Mouse (Mus musculus): Measurements from ENCODE around the gene Spats1. TPM values are rescaled to one million over a fixed set of nuclear protein-coding genes. Genes with fewer than 3 reads are reported as not detected.
A peak's percentile ranks its signal among the peaks of the same experiment; 100 is the strongest.

Gene Spats1
- total and polyA plus RNA-seq, 3 experiments, result 2.5 to 2.7 (median 2.5) TPM

GRCm38 (mm10) chr17:45478234-45478825, 3.1 kb upstream of the Spats1 start (continued):
- TF ChIP-seq JUND (conservative IDR thresholded peaks at IDR 0.05; ENCODE audit: low read depth, low read length) (0 out of 2 replicates have a peak, but pooled peaks have one; percentile 29), RAD21 (IDR thresholded peaks at IDR 0.05; ENCODE audit: low read depth, low read length) (peak; percentile 97), CHD1 (IDR thresholded peaks at IDR 0.05; ENCODE audit: low read depth, low read length) (no peak), MXI1 (IDR thresholded peaks at IDR 0.05; ENCODE audit: low read depth, low read length) (no peak), POLR2A (IDR thresholded peaks at IDR 0.05; ENCODE audit: low read depth, low read length) (no peak), ELF1 (IDR thresholded peaks at IDR 0.05; ENCODE audit: low read depth, low read length) (no peak), KAT2A (IDR thresholded peaks at IDR 0.05; ENCODE audit: insufficient replicate concordance, low read length) (no peak), MAFK (IDR thresholded peaks at IDR 0.05; ENCODE audit: insufficient replicate concordance, low read length) (no peak), BHLHE40 (IDR thresholded peaks at IDR 0.05; ENCODE audit: low read depth, low read length) (no peak), PAX5 (IDR thresholded peaks at IDR 0.05; ENCODE audit: low read length) (no peak), USF2 (conservative IDR thresholded peaks at IDR 0.05; ENCODE audit: low read depth, low read length) (no peak), NELFE (IDR thresholded peaks at IDR 0.05; ENCODE audit: low read depth, low read length) (no peak)

- in situ Hi-C loops (cut with MboI; ENCODE audit: low pct_ligation_motif_present, low pct_unique_long_range_greater_than_20kb, low sequenced_read_pairs) (no loop called here), dilution Hi-C loops (cut with MboI; ENCODE audit: extremely low pct_ligation_motif_present, extremely low pct_unique_long_range_greater_than_20kb, low sequenced_read_pairs) (no loop called here)
- H3K4me3 ChIP-seq (replicated peaks in 1 of 3; ENCODE audit: low read depth in 2 of 3, low read length in 2 of 3, poor library complexity in 1 of 3), result peak overlapping the region; percentile 61 to 70 (median 70)
- H3K4me2 ChIP-seq (ENCODE audit: insufficient read depth, low read depth, poor library complexity, severe bottlenecking), result peak overlapping the region; percentile 31; the same call in 1 of the 2 replicates
- no peaks in the 10 kb centered on the region for H3K79me2 ChIP-seq (replicated peaks; ENCODE audit: control insufficient read depth, extremely low read depth, insufficient read depth, poor library complexity, severe bottlenecking)
- H3K4me1 ChIP-seq (ENCODE audit: control insufficient read depth in 1 of 2, insufficient read depth in 2 of 2), result peaks cover 3 to 42% of the 10 kb centered on the region in 2 experiments; a peak in 2 of 4 replicates
- no peaks in the 10 kb centered on the region for H3K36me3 ChIP-seq (replicated peaks in 1 of 2; ENCODE audit: control insufficient read depth in 1 of 2, insufficient read depth in 1 of 2, low read length in 1 of 2)
- no peak overlapping the region for H3K27ac ChIP-seq (ENCODE audit: insufficient read depth, low read depth)
- H3K9me3 ChIP-seq (replicated peaks; ENCODE audit: low read length), result no peaks in the 10 kb centered on the region
- TF ChIP-seq ZNF384 (IDR thresholded peaks at IDR 0.05; ENCODE audit: low read depth, low read length) (peak; percentile 69), POLR2AphosphoS2 (IDR thresholded peaks at IDR 0.05; ENCODE audit: low read depth, low read length) (no peak)
- DNase-seq (ENCODE audit: extremely low read depth), result no peak
- peak overlapping the region; percentile 55; the same call in 1 of the 2 replicates for H3K9ac ChIP-seq (ENCODE audit: insufficient read depth, low read depth)
- H3K27me3 ChIP-seq (replicated peaks), result peaks cover 6% of the 10 kb centered on the region
Observed at GRCm38 (mm10) chr17:45474146-45474545, 1.1 kb downstream of the Spats1 start.

DNA sequence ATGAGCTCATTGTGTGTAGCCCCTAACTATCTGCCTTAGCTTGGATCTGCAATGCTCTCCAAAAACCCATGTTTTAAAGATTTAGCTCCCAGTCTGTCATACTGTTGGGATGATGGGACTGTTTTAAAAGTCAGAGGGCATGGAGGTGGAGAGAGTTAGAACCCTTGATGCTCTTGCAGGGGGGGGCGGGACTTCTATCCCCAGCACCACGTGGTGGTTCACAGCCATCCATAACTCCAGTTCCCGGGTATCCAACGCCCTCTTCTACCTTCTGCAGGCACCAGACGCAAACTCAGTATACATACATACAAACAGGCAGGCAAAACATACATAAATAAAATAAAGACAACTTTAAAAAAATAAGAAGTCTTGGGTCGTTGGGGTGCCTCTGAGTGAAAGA, 1.5 kb downstream of the Spats1 start:
- Histone ChIP-seq H3K79me2 (replicated peaks; ENCODE audit: control insufficient read depth, extremely low read depth, insufficient read depth, poor library complexity, severe bottlenecking) (no peaks in the 10 kb centered on the region), H3K4me2 (ENCODE audit: insufficient read depth, low read depth, poor library complexity, severe bottlenecking) (no peak overlapping the region), H3K27me3 (replicated peaks) (peaks cover 6% of the 10 kb centered on the region), H3K9me3 (replicated peaks; ENCODE audit: low read length) (no peaks in the 10 kb centered on the region), H3K36me3 (replicated peaks in 1 of 2; ENCODE audit: control insufficient read depth in 1 of 2, insufficient read depth in 1 of 2, low read length in 1 of 2) (no peaks in the 10 kb centered on the region), H3K27ac (ENCODE audit: insufficient read depth, low read depth) (no peak overlapping the region), H3K4me3 (replicated peaks in 1 of 3; ENCODE audit: low read depth in 2 of 3, low read length in 2 of 3, poor library complexity in 1 of 3) (no peak overlapping the region), H3K4me1 (ENCODE audit: control insufficient read depth in 1 of 2, insufficient read depth in 2 of 2) (peaks cover 3 to 40% of the 10 kb centered on the region in 2 experiments; a peak in 2 of 4 replicates), H3K9ac (ENCODE audit: insufficient read depth, low read depth) (no peak overlapping the region)
- dilution Hi-C loops (cut with MboI; ENCODE audit: extremely low pct_ligation_motif_present, extremely low pct_unique_long_range_greater_than_20kb, low sequenced_read_pairs), result no loop called here
- no peak for DNase-seq (ENCODE audit: extremely low read depth)
- in situ Hi-C loops (cut with MboI; ENCODE audit: low pct_ligation_motif_present, low pct_unique_long_range_greater_than_20kb, low sequenced_read_pairs), result no loop called here
- no peak for TF ChIP-seq SMC3 (IDR thresholded peaks at IDR 0.05; ENCODE audit: low read depth, low read length)
- TF ChIP-seq ETS1 (conservative IDR thresholded peaks at IDR 0.05; ENCODE audit: low read depth, low read length), result no peak
- TF ChIP-seq KAT2A (IDR thresholded peaks at IDR 0.05; ENCODE audit: insufficient replicate concordance, low read length), result no peak

Measured in CH12.LX (cell line).